In the genomic region with DNA sequence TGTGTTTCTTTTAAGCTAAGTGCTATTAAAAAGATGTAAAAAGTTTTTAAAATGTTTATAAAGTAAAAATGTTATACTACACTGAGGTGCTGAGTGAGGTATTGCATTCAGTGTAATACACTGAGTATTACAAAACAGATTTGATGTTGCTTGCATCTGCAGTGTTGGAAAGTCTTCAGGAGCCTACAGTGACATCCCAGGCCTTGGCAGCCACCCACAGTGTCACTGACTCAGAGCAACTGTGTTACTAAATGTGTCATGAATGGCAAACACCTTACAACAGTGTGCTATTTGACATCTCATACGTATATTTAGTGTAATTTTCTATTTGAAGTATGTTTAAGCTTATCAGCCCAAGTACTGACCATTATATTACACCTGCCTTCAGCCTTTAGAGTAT, we compare ENCODE assay signal across 24 mouse cellular contexts. TPM values are rescaled to one million over a fixed set of nuclear protein-coding genes. Genes with fewer than 3 reads are reported as not detected.
"Had no signal": no experiment of that assay in that cellular context is flagged by ENCODE, and none has a peak within 500 bp of the region (broad histone marks: within the 10 kb centered on the region; RNA-seq: fewer than 3 reads in every experiment).

No protein-coding gene starts in this region.

- H3K4me3 ChIP-seq: limb, embryonic 13.5 days; midbrain, embryonic 10.5 days; myocyte; neural tube, embryonic 15.5 days had no signal

- H3K9ac ChIP-seq: limb, embryonic 13.5 days; liver, embryonic 14.5 days; neural tube, embryonic 15.5 days had no signal

- H3K27me3 ChIP-seq: neural tube, embryonic 15.5 days had no signal

- H3K9me3 ChIP-seq: limb, embryonic 13.5 days; midbrain, embryonic 10.5 days; neural tube, embryonic 15.5 days had no signal

- H3K4me1 ChIP-seq: neural tube, embryonic 15.5 days had no signal

- DNase-seq: kidney, adult 9 months; kidney, postnatal 36 days; layer of hippocampus, adult 9-11 months; layer of hippocampus, postnatal 36 days; left cerebral cortex, postnatal 4 days; lung, adult 18-20 months; lung, postnatal 36 days; midbrain, embryonic 14.5 days; right cerebral cortex, adult 18-20 months; right cerebral cortex, postnatal 25 days; thymus, adult 18-20 months; thymus, postnatal 25 days had no signal

- H3K27ac ChIP-seq: kidney, postnatal 0 days; limb, embryonic 13.5 days; liver, embryonic 14.5 days; midbrain, embryonic 10.5 days; neural tube, embryonic 15.5 days had no signal

- H3K4me2 ChIP-seq: limb, embryonic 13.5 days; neural tube, embryonic 15.5 days had no signal

- H3K36me3 ChIP-seq: limb, embryonic 13.5 days; midbrain, embryonic 10.5 days; neural tube, embryonic 15.5 days had no signal

RNA-seq across cellular contexts. Expression of gene Ifna15, which starts 10.1 kb away (rescaled TPM):
- polyA plus RNA-seq: kidney, postnatal 0 days; limb, embryonic 13.5 days; liver, adult 2 months; liver, embryonic 14.5 days; lung, embryonic 16.5 days; midbrain, embryonic 10.5 days; midbrain, embryonic 14.5 days; myocyte; neural tube, embryonic 11.5 days; neural tube, embryonic 15.5 days; small intestine, adult 2 months; stomach, embryonic 14.5 days; urinary bladder, adult 2 months had no signal

RNA-seq across cellular contexts. Expression of gene Ifna14, which starts 23.6 kb away (rescaled TPM):
- polyA plus RNA-seq: kidney, postnatal 0 days; limb, embryonic 13.5 days; liver, adult 2 months; liver, embryonic 14.5 days; lung, embryonic 16.5 days; midbrain, embryonic 10.5 days; midbrain, embryonic 14.5 days; myocyte; neural tube, embryonic 11.5 days; neural tube, embryonic 15.5 days; small intestine, adult 2 months; stomach, embryonic 14.5 days; urinary bladder, adult 2 months had no signal

RNA-seq across cellular contexts. Expression of gene Ifnb1, which starts 25.4 kb away (rescaled TPM):
- polyA plus RNA-seq: kidney, postnatal 0 days; limb, embryonic 13.5 days; liver, adult 2 months; liver, embryonic 14.5 days; lung, embryonic 16.5 days; midbrain, embryonic 10.5 days; midbrain, embryonic 14.5 days; myocyte; neural tube, embryonic 11.5 days; neural tube, embryonic 15.5 days; small intestine, adult 2 months; stomach, embryonic 14.5 days; urinary bladder, adult 2 months had no signal

RNA-seq across cellular contexts. Expression of gene Ifna9, which starts 44.2 kb away (rescaled TPM):
- polyA plus RNA-seq: kidney, postnatal 0 days; limb, embryonic 13.5 days; liver, adult 2 months; liver, embryonic 14.5 days; lung, embryonic 16.5 days; midbrain, embryonic 10.5 days; midbrain, embryonic 14.5 days; myocyte; neural tube, embryonic 11.5 days; neural tube, embryonic 15.5 days; small intestine, adult 2 months; stomach, embryonic 14.5 days; urinary bladder, adult 2 months had no signal

RNA-seq across cellular contexts. Expression of gene Ifna12, which starts 55.2 kb away (rescaled TPM):
- polyA plus RNA-seq: kidney, postnatal 0 days; limb, embryonic 13.5 days; liver, adult 2 months; liver, embryonic 14.5 days; lung, embryonic 16.5 days; midbrain, embryonic 10.5 days; midbrain, embryonic 14.5 days; myocyte; neural tube, embryonic 11.5 days; neural tube, embryonic 15.5 days; small intestine, adult 2 months; stomach, embryonic 14.5 days; urinary bladder, adult 2 months had no signal
